Comparison of ENCODE assay signal across 23 mouse cellular contexts in the genomic region with DNA sequence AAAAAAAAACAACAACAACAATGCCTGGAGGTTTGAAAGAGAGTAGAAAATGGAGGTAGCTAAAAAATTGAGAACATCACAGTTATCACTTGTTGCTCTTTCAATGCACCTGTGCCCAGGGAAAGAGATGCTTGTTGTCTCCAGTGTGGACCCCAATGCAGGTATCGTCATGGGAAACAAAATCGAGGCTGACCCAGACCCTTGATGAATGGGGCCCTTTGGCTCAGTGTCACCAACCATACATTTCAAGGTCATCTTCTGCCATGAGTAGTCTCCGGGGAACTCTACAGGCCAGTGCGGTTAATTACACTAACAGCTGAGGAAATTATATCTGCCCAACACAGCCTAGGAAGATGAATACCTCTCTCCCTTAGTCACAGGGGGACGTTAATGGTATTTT.
DNase-seq lines count a peak whose midpoint lies in the region; ATAC-seq lines count a peak whose summit lies in the region.
"Had no signal": no experiment of that assay in that cellular context is flagged by ENCODE, and none has a peak within 500 bp of the region (broad histone marks: within the 10 kb centered on the region; RNA-seq: fewer than 3 reads in every experiment).

No protein-coding gene starts in this region.

- no peaks in the 10 kb centered on the region for H3K9me3 ChIP-seq in hindbrain, embryonic 11.5 days (ENCODE audit: control insufficient read depth, low read length)
- no peaks in the 10 kb centered on the region for H3K9me3 ChIP-seq in hindbrain, embryonic 16.5 days (ENCODE audit: control insufficient read depth, low read length)
- H3K9me3 ChIP-seq: embryonic facial prominence, embryonic 15.5 days; forebrain, embryonic 10.5 days; forebrain, embryonic 15.5 days; heart, embryonic 15.5 days had no signal

- no peak overlapping the region for H3K27ac ChIP-seq in hindbrain, embryonic 11.5 days (ENCODE audit: low read depth, low read length)
- no peak overlapping the region for H3K27ac ChIP-seq in hindbrain, embryonic 16.5 days (ENCODE audit: low read depth, low read length)
- H3K27ac ChIP-seq: embryonic facial prominence, embryonic 15.5 days; forebrain, embryonic 10.5 days; forebrain, embryonic 15.5 days; heart, adult 2 months; heart, embryonic 15.5 days had no signal

- WGBS in hindbrain, embryonic 11.5 days = 60% methylated on average over 5 of the region's 5 CpGs
- WGBS in hindbrain, embryonic 16.5 days = 62% methylated on average over 5 of the region's 5 CpGs

- ATAC-seq in hindbrain, embryonic 11.5 days (ENCODE audit: low FRiP score) = peak; percentile 73; the same call in 1 of the 2 replicates
- no peak for ATAC-seq in hindbrain, embryonic 16.5 days
- ATAC-seq: CD4-positive, CD25-positive, alpha-beta regulatory T cell, adult 4 months; forebrain, embryonic 15.5 days; inflammation-experienced regulatory T-cells, adult 6 months had no signal

- no peak overlapping the region for H3K4me3 ChIP-seq in hindbrain, embryonic 11.5 days (ENCODE audit: low read depth, low read length)
- no peak overlapping the region for H3K4me3 ChIP-seq in hindbrain, embryonic 16.5 days (ENCODE audit: low read length)
- H3K4me3 ChIP-seq: embryonic facial prominence, embryonic 15.5 days; erythroblast, embryonic 14.5 days; forebrain, embryonic 10.5 days; forebrain, embryonic 15.5 days; heart, adult 2 months; heart, embryonic 15.5 days had no signal

- H3K9ac ChIP-seq in hindbrain, embryonic 11.5 days (ENCODE audit: low read depth, low read length) = no peak overlapping the region
- no peak overlapping the region for H3K9ac ChIP-seq in hindbrain, embryonic 16.5 days (ENCODE audit: low read depth, low read length)
- H3K9ac ChIP-seq: embryonic facial prominence, embryonic 15.5 days; forebrain, embryonic 15.5 days; heart, embryonic 15.5 days had no signal

- H3K4me1 ChIP-seq in hindbrain, embryonic 11.5 days (replicated peaks; ENCODE audit: control insufficient read depth, insufficient read depth, low read length) = no peaks in the 10 kb centered on the region
- H3K4me1 ChIP-seq in hindbrain, embryonic 16.5 days (ENCODE audit: control insufficient read depth, insufficient read depth, low read depth, low read length) = no peaks in the 10 kb centered on the region
- H3K4me1 ChIP-seq: embryonic facial prominence, embryonic 15.5 days; forebrain, embryonic 10.5 days; forebrain, embryonic 15.5 days; heart, embryonic 15.5 days had no signal

- no peaks in the 10 kb centered on the region for H3K27me3 ChIP-seq in hindbrain, embryonic 11.5 days (ENCODE audit: control insufficient read depth, insufficient read depth, low read length)
- H3K27me3 ChIP-seq in hindbrain, embryonic 16.5 days (replicated peaks; ENCODE audit: control insufficient read depth, insufficient read depth, low read length) = no peaks in the 10 kb centered on the region
- H3K27me3 ChIP-seq: embryonic facial prominence, embryonic 15.5 days; forebrain, embryonic 15.5 days; heart, embryonic 15.5 days had no signal

- H3K4me2 ChIP-seq in hindbrain, embryonic 11.5 days (replicated peaks; ENCODE audit: low read depth, low read length) = no peak overlapping the region
- H3K4me2 ChIP-seq in hindbrain, embryonic 16.5 days (ENCODE audit: low read length) = no peak overlapping the region
- H3K4me2 ChIP-seq: embryonic facial prominence, embryonic 15.5 days; forebrain, embryonic 15.5 days; heart, embryonic 11.5 days; heart, embryonic 15.5 days had no signal

- H3K36me3 ChIP-seq in hindbrain, embryonic 11.5 days (ENCODE audit: control insufficient read depth, insufficient read depth, low read length) = no peaks in the 10 kb centered on the region
- H3K36me3 ChIP-seq in hindbrain, embryonic 16.5 days (ENCODE audit: control insufficient read depth, insufficient read depth, low read length) = no peaks in the 10 kb centered on the region
- H3K36me3 ChIP-seq: embryonic facial prominence, embryonic 15.5 days; forebrain, embryonic 10.5 days; forebrain, embryonic 15.5 days; heart, embryonic 15.5 days had no signal

- peak; percentile 19 for DNase-seq in embryo, embryonic 10.5 days (ENCODE audit: low spot score)
- no peak for DNase-seq in embryo, embryonic 9.5 days (ENCODE audit: extremely low spot score)
- DNase-seq in hindbrain, embryonic 11.5 days (ENCODE audit: low spot score) = peak; percentile 29
- peak; percentile 20 for DNase-seq in retina, embryonic 14.5 days (ENCODE audit: low spot score)
- no peak for DNase-seq in retina, postnatal 1 day
- DNase-seq in layer of hippocampus, postnatal 25 days (ENCODE audit: extremely low spot score in 1 of 2, low spot score in 1 of 2) = no peak
- DNase-seq: adrenal gland, postnatal 10 days; B cell, adult 2 months; cerebellum, adult 11 months; cerebellum, adult 8-10 months; cerebellum, postnatal 14 days; gastrocnemius, postnatal 14 days; heart, adult 2 months; heart, postnatal 14 days had no signal

Comparison
In these comparisons a context has a peak if more than half of its experiments do, and no peak if none do; other contexts are left out.
1. DNase-seq: peak in embryo, embryonic 10.5 days (single experiment), hindbrain, embryonic 11.5 days (single experiment) and retina, embryonic 14.5 days (single experiment); none in embryo, embryonic 9.5 days (single experiment), retina, postnatal 1 day (single experiment) and layer of hippocampus, postnatal 25 days (0 of 2).